Mouse (Mus musculus) liver, embryonic 14.5 days (tissue): ENCODE data around the gene Rpl7a.

ENCODE experiments used
- CTCF ChIP-seq: IDR thresholded peaks from 2 replicates; pipeline ENCODE4 v1.5.1; 2016; ENCODE audit warnings: antibody characterized with exemption, low read depth, control low read depth
- EP300 ChIP-seq: IDR thresholded peaks from 2 replicates; pipeline ENCODE4 v1.6.1; 2016; ENCODE audit warnings: antibody characterized with exemption, low read depth

DNA sequence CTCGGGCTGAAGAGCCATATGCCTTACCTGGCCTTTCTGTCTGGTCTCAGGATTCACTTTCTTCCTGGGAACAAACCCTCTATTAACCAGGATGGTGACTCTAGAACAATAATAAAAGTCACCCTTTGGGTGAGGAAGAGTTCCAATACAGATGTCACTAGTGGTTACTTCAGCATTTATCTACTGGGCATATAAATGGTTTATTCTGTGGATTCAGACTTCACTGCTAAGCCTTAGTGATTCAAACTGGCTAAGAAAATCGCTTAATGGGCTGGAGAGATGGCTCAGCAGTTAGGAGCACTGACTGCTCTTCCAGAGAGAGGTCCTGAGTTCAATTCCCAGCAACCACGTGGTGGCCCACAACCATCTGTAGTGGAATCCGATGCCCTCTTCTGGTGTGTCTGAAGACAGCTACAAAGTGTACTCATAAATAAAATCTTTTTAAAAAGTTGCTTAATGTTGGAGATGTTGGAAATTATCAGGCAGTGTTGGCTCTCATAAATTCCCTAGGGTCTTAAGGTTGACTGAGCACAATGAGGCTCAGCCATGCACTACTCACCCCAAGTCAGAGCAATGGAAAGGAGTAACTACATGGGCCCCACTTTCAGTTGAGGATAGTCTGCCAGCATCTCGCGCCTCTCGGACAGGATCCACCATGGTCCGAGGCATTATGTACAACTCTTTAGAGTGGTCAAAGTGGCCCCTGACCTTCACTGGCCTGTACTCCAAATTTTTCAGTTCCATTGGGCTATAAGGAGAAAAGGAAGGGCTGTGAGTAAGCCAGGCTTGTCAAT is 3.8 kb downstream of the Rpl7a start:
- TF ChIP-seq EP300 (no peak), CTCF (no peak)
